In genomic region chr11:64846577-64847147, GRCm38 (mm10) we compare ENCODE assay signal across 19 mouse cellular contexts.
DNase-seq lines count a peak whose midpoint lies in the region; ATAC-seq and TF ChIP-seq lines count a peak whose summit lies in the region.
"Had no signal": no experiment of that assay in that cellular context is flagged by ENCODE, and none has a peak within 500 bp of the region (broad histone marks: within the 10 kb centered on the region; RNA-seq: fewer than 3 reads in every experiment).

No protein-coding gene starts in this region.

- peak; percentile 58; the same call in 1 of the 2 replicates for ATAC-seq in forebrain, embryonic 12.5 days (ENCODE audit: low FRiP score)
- peak; percentile 76; the same call in 1 of the 2 replicates for ATAC-seq in forebrain, embryonic 13.5 days
- ATAC-seq in forebrain, embryonic 15.5 days (replicated peaks), result peak; percentile 64; the same call in 1 of the 2 replicates

- no peak for DNase-seq in forebrain, embryonic 10.5 days (ENCODE audit: extremely low spot score, low spot score)
- DNase-seq in brain, embryonic 14.5 days (ENCODE audit: low read depth), result peak; percentile 82
- DNase-seq in gastrocnemius, postnatal 10 days, result no peak
- no peak for DNase-seq in retina, postnatal 1 day
- DNase-seq in urinary bladder, postnatal 25 days (ENCODE audit: low spot score), result no peak
- DNase-seq: adrenal gland, adult 2 months; adrenal gland, postnatal 10 days; adrenal gland, postnatal 25 days; cerebellum, adult 11-12 months; cerebellum, adult 2 months; cerebellum, adult 9-10 months; cerebellum, postnatal 10 days; cerebellum, postnatal 25 days had no signal

- H3K9me3 ChIP-seq in forebrain, embryonic 12.5 days, result no peaks in the 10 kb centered on the region
- no peaks in the 10 kb centered on the region for H3K9me3 ChIP-seq in forebrain, embryonic 10.5 days
- H3K9me3 ChIP-seq in forebrain, embryonic 13.5 days (replicated peaks), result no peaks in the 10 kb centered on the region
- no peaks in the 10 kb centered on the region for H3K9me3 ChIP-seq in forebrain, embryonic 15.5 days
- H3K9me3 ChIP-seq: embryonic facial prominence, embryonic 13.5 days; embryonic facial prominence, embryonic 15.5 days had no signal

- H3K4me2 ChIP-seq in forebrain, embryonic 12.5 days, result no peak overlapping the region
- no peak overlapping the region for H3K4me2 ChIP-seq in forebrain, embryonic 13.5 days
- no peak overlapping the region for H3K4me2 ChIP-seq in forebrain, embryonic 15.5 days (replicated peaks)
- H3K4me2 ChIP-seq: embryonic facial prominence, embryonic 13.5 days; embryonic facial prominence, embryonic 15.5 days had no signal

- H3K4me1 ChIP-seq in forebrain, embryonic 12.5 days, result no peaks in the 10 kb centered on the region
- peaks cover 10% of the 10 kb centered on the region for H3K4me1 ChIP-seq in forebrain, embryonic 10.5 days
- no peaks in the 10 kb centered on the region for H3K4me1 ChIP-seq in forebrain, embryonic 13.5 days
- no peaks in the 10 kb centered on the region for H3K4me1 ChIP-seq in forebrain, embryonic 15.5 days
- H3K4me1 ChIP-seq: embryonic facial prominence, embryonic 15.5 days had no signal

- WGBS in forebrain, embryonic 12.5 days, result 45% methylated on average over 7 of the region's 7 CpGs
- WGBS in forebrain, embryonic 10.5 days, result 86% methylated on average over 7 of the region's 7 CpGs
- 34% methylated on average over 7 of the region's 7 CpGs for WGBS in forebrain, embryonic 13.5 days
- 21% methylated on average over 7 of the region's 7 CpGs for WGBS in forebrain, embryonic 15.5 days

- H3K4me3 ChIP-seq in forebrain, embryonic 12.5 days (replicated peaks), result no peak overlapping the region
- no peak overlapping the region for H3K4me3 ChIP-seq in forebrain, embryonic 10.5 days
- no peak overlapping the region for H3K4me3 ChIP-seq in forebrain, embryonic 13.5 days
- no peak overlapping the region for H3K4me3 ChIP-seq in forebrain, embryonic 15.5 days
- H3K4me3 ChIP-seq: embryonic facial prominence, embryonic 13.5 days; embryonic facial prominence, embryonic 15.5 days; erythroblast, embryonic 14.5 days had no signal

- H3K27me3 ChIP-seq in forebrain, embryonic 12.5 days, result no peaks in the 10 kb centered on the region
- no peaks in the 10 kb centered on the region for H3K27me3 ChIP-seq in forebrain, embryonic 10.5 days (ENCODE audit: poor library complexity, severe bottlenecking)
- H3K27me3 ChIP-seq in forebrain, embryonic 13.5 days, result 0 out of 2 replicates have a peak, but pooled peaks cover 4% of the 10 kb centered on the region
- H3K27me3 ChIP-seq in forebrain, embryonic 15.5 days, result no peaks in the 10 kb centered on the region
- H3K27me3 ChIP-seq: embryonic facial prominence, embryonic 13.5 days; embryonic facial prominence, embryonic 15.5 days had no signal

- H3K27ac ChIP-seq in forebrain, embryonic 12.5 days, result no peak overlapping the region
- H3K27ac ChIP-seq in forebrain, embryonic 10.5 days, result no peak overlapping the region
- H3K27ac ChIP-seq in forebrain, embryonic 13.5 days, result no peak overlapping the region
- no peak overlapping the region for H3K27ac ChIP-seq in forebrain, embryonic 15.5 days (replicated peaks)
- H3K27ac ChIP-seq: embryonic facial prominence, embryonic 13.5 days; embryonic facial prominence, embryonic 15.5 days had no signal

- no peak overlapping the region for H3K9ac ChIP-seq in forebrain, embryonic 12.5 days
- H3K9ac ChIP-seq in forebrain, embryonic 13.5 days, result no peak overlapping the region
- no peak overlapping the region for H3K9ac ChIP-seq in forebrain, embryonic 15.5 days (replicated peaks)
- H3K9ac ChIP-seq: embryonic facial prominence, embryonic 13.5 days; embryonic facial prominence, embryonic 15.5 days had no signal

- no peak for TF ChIP-seq POLR2A in brain, embryonic 14.5 days (IDR thresholded peaks at IDR 0.05; ENCODE audit: borderline replicate concordance, extremely low read depth, insufficient read depth, insufficient read length, poor library complexity, severe bottlenecking)

- no peak for TF ChIP-seq CTCF in brain, embryonic 14.5 days (IDR thresholded peaks at IDR 0.05; ENCODE audit: borderline replicate concordance, extremely low read depth, insufficient read depth, insufficient read length)

- H3K36me3 ChIP-seq in forebrain, embryonic 12.5 days (replicated peaks), result no peaks in the 10 kb centered on the region
- H3K36me3 ChIP-seq in forebrain, embryonic 10.5 days (replicated peaks), result no peaks in the 10 kb centered on the region
- no peaks in the 10 kb centered on the region for H3K36me3 ChIP-seq in forebrain, embryonic 13.5 days (ENCODE audit: poor library complexity, severe bottlenecking)
- H3K36me3 ChIP-seq in forebrain, embryonic 15.5 days, result no peaks in the 10 kb centered on the region
- H3K36me3 ChIP-seq: embryonic facial prominence, embryonic 13.5 days; embryonic facial prominence, embryonic 15.5 days had no signal
